Mouse (Mus musculus) gastrocnemius, postnatal 14 days (tissue): Measurements from ENCODE around the gene Tymp. TPM values are rescaled to one million over a fixed set of nuclear protein-coding genes. Genes with fewer than 3 reads are reported as not detected.

Source experiments
- DNase-seq: peaks from one replicate; pipeline ENCODE4 v3.0.0; 2021; ENCODE audit warnings: mixed read lengths
- intact Hi-C: fragments of 180-260 bp; cut with DNase I; formaldehyde crosslinking; loops from one replicate; pipeline ENCODE4 v1.15.1; 2025; ENCODE audit warnings: low total_unique reads
- long read RNA-seq, 2 experiments: library from polyadenylated mRNA; stranded (forward); transcript quantifications; one replicate each; pipeline ENCODE4 v2.0.0; 2021
- total RNA-seq, 2 experiments: library from RNA; stranded (reverse); gene quantifications; 2 replicates each; pipeline ENCODE4 v1.2.3; 2021

Gene Tymp
- under 1 TPM; 0.25 to 0.64 TPM for total RNA-seq
- long read RNA-seq, experiment 1, partial matches to known transcripts, result 14 of 14 reads
- long read RNA-seq, experiment 1, other reads (novel, unspliced or antisense), result 0 of 14 reads
- long read RNA-seq, experiment 2, partial matches to known transcripts, result 9 of 9 reads
- long read RNA-seq, experiment 2, other reads (novel, unspliced or antisense), result 0 of 9 reads

GRCm38 (mm10) chr15:89376957-89377356, at the start of gene Tymp:
Gene Tymp (minus strand): TSS chr15:89377039.
- intact Hi-C loops, result no loop called here
- DNase-seq, result no peak

- peak; percentile 67 for DNase-seq
- intact Hi-C loops, result no loop called here
Observed at GRCm38 (mm10) chr15:89425711-89426121, 48.9 kb upstream of the Tymp start, which contains the start of gene Cpt1b. Gene Cpt1b (minus strand): TSS chr15:89425863.

GRCm38 (mm10) chr15:89424621-89425020, 47.8 kb upstream of the Tymp start:
- DNase-seq, result no peak
- intact Hi-C loops, result no loop called here

- intact Hi-C loops, result no loop called here
- no peak for DNase-seq
Observed at GRCm38 (mm10) chr15:89421938-89422337, 45.1 kb upstream of the Tymp start.

- intact Hi-C loops, result no loop called here
- DNase-seq, result no peak
Observed at GRCm38 (mm10) chr15:89415282-89415681, 38.4 kb upstream of the Tymp start.

GRCm38 (mm10) chr15:89410118-89410517, 33.3 kb upstream of the Tymp start, which contains the start of gene Syce3:
Gene Syce3 (minus strand): TSS chr15:89410503.
- intact Hi-C loops, result no loop called here

GRCm38 (mm10) chr15:89406691-89407090, 29.9 kb upstream of the Tymp start:
- intact Hi-C loops, result no loop called here
- DNase-seq, result no peak

More at GRCm38 (mm10) chr15:89410118-89410517, 33.3 kb upstream of the Tymp start, which contains the start of gene Syce3:
- DNase-seq, result no peak

- no peak for DNase-seq
- intact Hi-C loops, result no loop called here
Observed at GRCm38 (mm10) chr15:89404831-89405623, 28.2 kb upstream of the Tymp start.

- intact Hi-C loops, result no loop called here
- DNase-seq, result no peak
Observed at GRCm38 (mm10) chr15:89402471-89402870, 25.6 kb upstream of the Tymp start.

- DNase-seq, result no peak
- intact Hi-C loops, result no loop called here
Observed at GRCm38 (mm10) chr15:89399716-89400115, 22.9 kb upstream of the Tymp start.

GRCm38 (mm10) chr15:89398146-89398545, 21.3 kb upstream of the Tymp start:
- DNase-seq, result no peak
- intact Hi-C loops, result no loop called here

GRCm38 (mm10) chr15:89396883-89397282, 20.0 kb upstream of the Tymp start:
- DNase-seq, result no peak
- intact Hi-C loops, result no loop called here

GRCm38 (mm10) chr15:89390081-89390480, 13.2 kb upstream of the Tymp start:
- DNase-seq, result no peak
- intact Hi-C loops, result no loop called here

GRCm38 (mm10) chr15:89387127-89387526, 10.3 kb upstream of the Tymp start:
- intact Hi-C loops, result no loop called here
- DNase-seq, result no peak

GRCm38 (mm10) chr15:89384617-89385016, 7.8 kb upstream of the Tymp start, which contains the start of gene Klhdc7b:
Gene Klhdc7b (plus strand): TSS chr15:89384917.
- intact Hi-C loops, result no loop called here
- no peak for DNase-seq

GRCm38 (mm10) chr15:89379429-89379828, 2.6 kb upstream of the Tymp start:
- intact Hi-C loops, result no loop called here
- no peak for DNase-seq

GRCm38 (mm10) chr15:89378831-89379401, 2.1 kb upstream of the Tymp start, which contains the start of gene Odf3b:
Gene Odf3b (minus strand): TSS chr15:89379282.
- DNase-seq, result no peak
- intact Hi-C loops, result no loop called here

- no peak for DNase-seq
- intact Hi-C loops, result no loop called here
Observed at GRCm38 (mm10) chr15:89377938-89378828, 1.3 kb upstream of the Tymp start.

GRCm38 (mm10) chr15:89377362-89377761, 523 bp upstream of the Tymp start:
- DNase-seq, result no peak
- intact Hi-C loops, result no loop called here
